Mouse (Mus musculus) pancreas, adult 10 weeks (tissue): ENCODE measurements around the gene Ppil4. TPM values are rescaled to one million over a fixed set of nuclear protein-coding genes. Genes with fewer than 3 reads are reported as not detected.

Experiments used
- polyA plus RNA-seq: library from polyadenylated mRNA; stranded (reverse); fragments of 350-450 nt; fragmentation: Illumina TruSeq; extraction: RNeasy Lipid Tissue Mini Kit (QIAGEN cat#74804); gene quantifications from one replicate; pipeline ENCODE4 v1.2.3, GENCODE M21; 2015; ENCODE audit warnings: low read depth, low replicate concordance; ENCODE audit not compliant: insufficient read depth

Gene Ppil4
- polyA plus RNA-seq = 7.4 TPM

GRCm38 (mm10) chr10:7792751-7793385 is at the start of gene Ppil4, which contains the start of gene Ginm1:
TSS of gene Ppil4 (plus strand) at chr10:7792891.
TSS of gene Ginm1 (minus strand) at chr10:7792824.

GRCm38 (mm10) chr10:7832171-7832676 is 39.5 kb downstream of the Ppil4 start, which contains the start of gene Zc3h12d:
TSS of gene Zc3h12d (plus strand) at chr10:7832470.

Other genes starting within 250 kb of the Ppil4 start
- gene Lrp11, start 203.1 kb upstream of the Ppil4 start, polyA plus RNA-seq = 5.4 TPM
- gene Nup43, start 125.4 kb upstream of the Ppil4 start, polyA plus RNA-seq = 2.4 TPM
- 8.4 TPM for gene Pcmt1, start 111.8 kb upstream of the Ppil4 start, polyA plus RNA-seq
- 5.3 TPM for gene Lats1, start 111.7 kb upstream of the Ppil4 start, polyA plus RNA-seq
- gene Katna1, start 66.9 kb upstream of the Ppil4 start, polyA plus RNA-seq = 10.8 TPM
- gene Ginm1, start 67 bp upstream of the Ppil4 start, polyA plus RNA-seq = 27.4 TPM
- not detected for gene Zc3h12d, start 39.6 kb downstream of the Ppil4 start, polyA plus RNA-seq
- gene Tab2, start 163.3 kb downstream of the Ppil4 start, polyA plus RNA-seq = 9.1 TPM